Mouse (Mus musculus): ENCODE measurements around the gene Gm20695. TPM values are rescaled to one million over a fixed set of nuclear protein-coding genes. Genes with fewer than 3 reads are reported as not detected.

The Gm20695 gene
- polyA plus RNA-seq, 1 experiment from 2014 or later: 2.8 TPM

- Histone ChIP-seq H3K27ac (no peak overlapping the region), H3K36me3 (replicated peaks; ENCODE audit: control insufficient read depth, insufficient read depth) (no peaks in the 10 kb centered on the region), H3K9me3 (ENCODE audit: control insufficient read depth, low read length) (no peaks in the 10 kb centered on the region), H3K27me3 (ENCODE audit: control insufficient read depth, insufficient read depth, low read length) (no peaks in the 10 kb centered on the region), H3K4me1 (replicated peaks; ENCODE audit: control insufficient read depth, insufficient read depth, low read length) (no peaks in the 10 kb centered on the region), H3K9ac (no peak overlapping the region), H3K4me2 (replicated peaks) (no peak overlapping the region), H3K4me3 (replicated peaks; ENCODE audit: low read length) (no peak overlapping the region)
- DNase-seq (ENCODE audit: low spot score): no peak
- ATAC-seq (ENCODE audit: low FRiP score): no peak
- WGBS: 87% methylated on average over 10 of the region's 10 CpGs
Observed at GRCm38 (mm10) chr16:3964990-3965389, 80.5 kb downstream of the Gm20695 start.

- H3K4me2 ChIP-seq (replicated peaks): no peak overlapping the region
- no peaks in the 10 kb centered on the region for H3K27me3 ChIP-seq (ENCODE audit: control insufficient read depth, insufficient read depth, low read length)
- no peaks in the 10 kb centered on the region for H3K36me3 ChIP-seq (replicated peaks; ENCODE audit: control insufficient read depth, insufficient read depth)
- H3K27ac ChIP-seq: no peak overlapping the region
- H3K4me3 ChIP-seq (replicated peaks; ENCODE audit: low read length): no peak overlapping the region
- H3K9me3 ChIP-seq (ENCODE audit: control insufficient read depth, low read length): no peaks in the 10 kb centered on the region
- no peak for ATAC-seq (ENCODE audit: low FRiP score)
- 80% methylated on average over 3 of the region's 3 CpGs for WGBS
- no peak overlapping the region for H3K9ac ChIP-seq
- H3K4me1 ChIP-seq (replicated peaks; ENCODE audit: control insufficient read depth, insufficient read depth, low read length): no peaks in the 10 kb centered on the region
- DNase-seq (ENCODE audit: low spot score): no peak
Observed at GRCm38 (mm10) chr16:3965534-3965933, 81.1 kb downstream of the Gm20695 start.

Small RNA genes lying within 50 kb of the gene (microRNA-seq; reads per million reads assigned to microRNA genes)
- not detected for gene Gm23493

Other genes with a start within 250 kb of the Gm20695 start
- not detected in 2 replicates for gene Mefv, start 166.6 kb upstream of the Gm20695 start, polyA plus RNA-seq (2014; fragmentation: Nextera tagmentation; extraction: Ambion mirVana)
- 27.9 and 30.8 TPM in 2 replicates for gene Zfp263, start 140.6 kb upstream of the Gm20695 start, polyA plus RNA-seq (2014; fragmentation: Nextera tagmentation; extraction: Ambion mirVana)
- not detected in 2 replicates for gene Olfr15, start 53.8 kb upstream of the Gm20695 start, polyA plus RNA-seq (2014; fragmentation: Nextera tagmentation; extraction: Ambion mirVana)
- 2.9 TPM in 2 replicates for gene Zfp174, start 37.4 kb upstream of the Gm20695 start, polyA plus RNA-seq (2014; fragmentation: Nextera tagmentation; extraction: Ambion mirVana)
- gene Naa60, start 12.3 kb upstream of the Gm20695 start, polyA plus RNA-seq (2014; fragmentation: Nextera tagmentation; extraction: Ambion mirVana): 97.0 and 104 TPM in 2 replicates
- 19.5 and 21.2 TPM in 2 replicates for gene Zfp597, start 87 bp upstream of the Gm20695 start, polyA plus RNA-seq (2014; fragmentation: Nextera tagmentation; extraction: Ambion mirVana)
- gene 1700037C18Rik, start 24.0 kb downstream of the Gm20695 start, polyA plus RNA-seq (2014; fragmentation: Nextera tagmentation; extraction: Ambion mirVana): 11.2 and 11.4 TPM in 2 replicates
- gene Cluap1, start 24.2 kb downstream of the Gm20695 start, polyA plus RNA-seq (2014; fragmentation: Nextera tagmentation; extraction: Ambion mirVana): 37.4 and 40.8 TPM in 2 replicates
- 1.0 and 1.4 TPM in 2 replicates for gene Nlrc3, start 92.0 kb downstream of the Gm20695 start, polyA plus RNA-seq (2014; fragmentation: Nextera tagmentation; extraction: Ambion mirVana)
- 35.3 and 36.9 TPM in 2 replicates for gene Slx4, start 119.1 kb downstream of the Gm20695 start, polyA plus RNA-seq (2014; fragmentation: Nextera tagmentation; extraction: Ambion mirVana)
- 6.3 and 6.8 TPM in 2 replicates for gene Dnase1, start 152.3 kb downstream of the Gm20695 start, polyA plus RNA-seq (2014; fragmentation: Nextera tagmentation; extraction: Ambion mirVana)
- gene Trap1, start 193.2 kb downstream of the Gm20695 start, polyA plus RNA-seq (2014; fragmentation: Nextera tagmentation; extraction: Ambion mirVana): 47.9 and 54.4 TPM in 2 replicates